Mouse (Mus musculus) midbrain, embryonic 13.5 days (tissue): ENCODE measurements around the gene Ccdc126. TPM values are rescaled to one million over a fixed set of nuclear protein-coding genes. Genes with fewer than 3 reads are reported as not detected.
"Not testable (repeated sequence)": the region's sequence is repeated elsewhere in the genome, so short reads cannot be mapped to it uniquely, and the experiment has no call there.

Source experiments
- ATAC-seq: fragments of 200-750 bp; cut with Nextera tagmentation; 2 replicates; pipeline ENCODE4 v1.8.0; 2017; ENCODE audit warnings: mild to moderate bottlenecking, moderate TSS enrichment, moderate library complexity
- H3K27ac ChIP-seq: fragments of 300-500 bp; sonication (generic); 2 replicates; pipeline ENCODE4 v1.5.1; 2015; ENCODE audit warnings: inconsistent platforms, mild to moderate bottlenecking, moderate library complexity
- H3K27me3 ChIP-seq: fragments of 300-500 bp; sonication (generic); 2 replicates; pipeline ENCODE4 v1.6.1; 2015; ENCODE audit warnings: mild to moderate bottlenecking, inconsistent platforms
- H3K36me3 ChIP-seq: fragments of 300-500 bp; sonication (generic); 2 replicates; pipeline ENCODE4 v1.6.1; 2015; ENCODE audit warnings: mild to moderate bottlenecking, inconsistent platforms
- H3K4me1 ChIP-seq: fragments of 300-500 bp; sonication (generic); replicated peaks from 2 replicates; pipeline ENCODE4 v1.6.1; 2015; ENCODE audit warnings: inconsistent platforms
- H3K4me2 ChIP-seq: fragments of 300-500 bp; sonication (generic); replicated peaks from 2 replicates; pipeline ENCODE4 v1.6.1; 2015; ENCODE audit warnings: moderate library complexity, mild to moderate bottlenecking, inconsistent platforms
- H3K4me3 ChIP-seq: fragments of 300-500 bp; sonication (generic); replicated peaks from 2 replicates; pipeline ENCODE4 v1.5.1; 2015; ENCODE audit warnings: mild to moderate bottlenecking, inconsistent platforms
- H3K9ac ChIP-seq: fragments of 300-500 bp; sonication (generic); replicated peaks from 2 replicates; pipeline ENCODE4 v1.6.1; 2015; ENCODE audit warnings: mild to moderate bottlenecking, inconsistent platforms
- H3K9me3 ChIP-seq: fragments of 300-500 bp; sonication (generic); 2 replicates; pipeline ENCODE4 v1.6.1; 2016; ENCODE audit warnings: mild to moderate bottlenecking, inconsistent platforms
- WGBS: fragments of 180-500 bp; shearing (Covaris S2); methylation state at CpG from one replicate; pipeline ENCODE4 v1.1.7; 2015; 5-methylcytosine and 5-hydroxymethylcytosine counted together
- polyA plus RNA-seq: library from polyadenylated mRNA; unstranded; fragments of >200 nt; fragmentation: Nextera tagmentation; extraction: Ambion mirVana; gene quantifications from 2 replicates; pipeline ENCODE4 v1.2.1, GENCODE M21; 2015

Ccdc126 gene
- polyA plus RNA-seq: 7.3 and 8.3 TPM in 2 replicates

- H3K4me1 ChIP-seq: peaks cover 10% of the 10 kb centered on the region
- peak; percentile 99 for ATAC-seq
- H3K4me3 ChIP-seq: peak within 1 kb of the TSS; percentile 70
- under 1% methylated on average over 47 of the region's 47 CpGs for WGBS
- no peaks in the 10 kb centered on the region for H3K27me3 ChIP-seq
- H3K9ac ChIP-seq: peak within 1 kb of the TSS; percentile 80
- no peaks in the 10 kb centered on the region for H3K36me3 ChIP-seq
- H3K4me2 ChIP-seq: peak within 1 kb of the TSS; percentile 66
- no peaks in the 10 kb centered on the region for H3K9me3 ChIP-seq
- peak within 1 kb of the TSS; percentile 91 for H3K27ac ChIP-seq
Measured at GRCm38 (mm10) chr6:49318966-49319594, at the start of gene Ccdc126. TSS of gene Ccdc126 (plus strand) at chr6:49319274.

- Histone ChIP-seq H3K27me3 (no peaks in the 10 kb centered on the region), H3K27ac (no peak overlapping the region), H3K9me3 (no peaks in the 10 kb centered on the region), H3K4me3 (no peak overlapping the region), H3K36me3 (no peaks in the 10 kb centered on the region), H3K4me1 (peaks cover 12% of the 10 kb centered on the region; the same call in 1 of the 2 replicates), H3K4me2 (no peak overlapping the region), H3K9ac (no peak overlapping the region)
- no peak for ATAC-seq
- WGBS: 52% methylated on average over 11 of the region's 11 CpGs
Measured at GRCm38 (mm10) chr6:49269923-49270322, 49.2 kb upstream of the Ccdc126 start.

- WGBS: 84% methylated on average over 6 of the region's 6 CpGs
- H3K4me2 ChIP-seq: no peak overlapping the region
- H3K27me3 ChIP-seq: no peaks in the 10 kb centered on the region
- no peak for ATAC-seq
- H3K9ac ChIP-seq: no peak overlapping the region
- no peaks in the 10 kb centered on the region for H3K36me3 ChIP-seq
- no peaks in the 10 kb centered on the region for H3K9me3 ChIP-seq
- no peak overlapping the region for H3K27ac ChIP-seq
- peaks cover 12% of the 10 kb centered on the region; the same call in 1 of the 2 replicates for H3K4me1 ChIP-seq
- no peak overlapping the region for H3K4me3 ChIP-seq
Measured at GRCm38 (mm10) chr6:49271815-49272214, 47.3 kb upstream of the Ccdc126 start.

GRCm38 (mm10) chr6:49272863-49273262 is 46.2 kb upstream of the Ccdc126 start:
- no peak for ATAC-seq

GRCm38 (mm10) chr6:49273934-49274333 is 45.1 kb upstream of the Ccdc126 start:
- H3K27me3 ChIP-seq: no peaks in the 10 kb centered on the region
- H3K9me3 ChIP-seq: no peaks in the 10 kb centered on the region
- no peak overlapping the region for H3K9ac ChIP-seq
- H3K4me1 ChIP-seq: peaks cover 12% of the 10 kb centered on the region; the same call in 1 of the 2 replicates
- H3K4me2 ChIP-seq: no peak overlapping the region
- H3K36me3 ChIP-seq: no peaks in the 10 kb centered on the region
- H3K4me3 ChIP-seq: no peak overlapping the region
- ATAC-seq: no peak
- H3K27ac ChIP-seq: no peak overlapping the region
- WGBS: 23% methylated on average over 4 of the region's 4 CpGs

More at GRCm38 (mm10) chr6:49272863-49273262, 46.2 kb upstream of the Ccdc126 start:
- H3K4me2 ChIP-seq: no peak overlapping the region
- H3K27ac ChIP-seq: no peak overlapping the region
- no peaks in the 10 kb centered on the region for H3K9me3 ChIP-seq
- H3K4me1 ChIP-seq: peaks cover 12% of the 10 kb centered on the region; the same call in 1 of the 2 replicates
- H3K9ac ChIP-seq: no peak overlapping the region
- no peaks in the 10 kb centered on the region for H3K36me3 ChIP-seq
- H3K4me3 ChIP-seq: no peak overlapping the region
- no peaks in the 10 kb centered on the region for H3K27me3 ChIP-seq
- 92% methylated on average over 2 of the region's 2 CpGs for WGBS

GRCm38 (mm10) chr6:49274416-49275091 is 44.5 kb upstream of the Ccdc126 start:
- no peak overlapping the region for H3K4me3 ChIP-seq

GRCm38 (mm10) chr6:49275296-49275695 is 43.8 kb upstream of the Ccdc126 start:
- Histone ChIP-seq H3K27ac (no peak overlapping the region), H3K4me1 (peaks cover 9% of the 10 kb centered on the region; the same call in 1 of the 2 replicates), H3K36me3 (no peaks in the 10 kb centered on the region), H3K27me3 (no peaks in the 10 kb centered on the region), H3K4me3 (no peak overlapping the region), H3K9me3 (no peaks in the 10 kb centered on the region), H3K4me2 (no peak overlapping the region), H3K9ac (no peak overlapping the region)
- WGBS: 93% methylated on average over 7 of the region's 7 CpGs
- no peak for ATAC-seq

More at GRCm38 (mm10) chr6:49274416-49275091, 44.5 kb upstream of the Ccdc126 start:
- H3K9me3 ChIP-seq: no peaks in the 10 kb centered on the region
- H3K4me1 ChIP-seq: peaks cover 12% of the 10 kb centered on the region; the same call in 1 of the 2 replicates
- WGBS: 46% methylated on average over 8 of the region's 9 CpGs
- no peak overlapping the region for H3K9ac ChIP-seq
- H3K27ac ChIP-seq: no peak overlapping the region
- H3K4me2 ChIP-seq: no peak overlapping the region
- no peaks in the 10 kb centered on the region for H3K27me3 ChIP-seq
- no peaks in the 10 kb centered on the region for H3K36me3 ChIP-seq
- no peak for ATAC-seq

GRCm38 (mm10) chr6:49280942-49281341 is 38.1 kb upstream of the Ccdc126 start:
- Histone ChIP-seq H3K4me3 (no peak overlapping the region), H3K27me3 (no peaks in the 10 kb centered on the region), H3K9me3 (no peaks in the 10 kb centered on the region), H3K4me1 (no peaks in the 10 kb centered on the region), H3K27ac (no peak overlapping the region), H3K4me2 (no peak overlapping the region), H3K36me3 (no peaks in the 10 kb centered on the region), H3K9ac (no peak overlapping the region)
- ATAC-seq: no peak
- 19% methylated on average over 1 of the region's 1 CpGs for WGBS

- Histone ChIP-seq H3K36me3 (no peaks in the 10 kb centered on the region), H3K27ac (no peak overlapping the region), H3K4me1 (no peaks in the 10 kb centered on the region), H3K27me3 (no peaks in the 10 kb centered on the region), H3K9ac (no peak overlapping the region), H3K4me2 (no peak overlapping the region), H3K9me3 (no peaks in the 10 kb centered on the region), H3K4me3 (no peak overlapping the region)
- ATAC-seq: no peak
- 100% methylated on average over 1 of the region's 1 CpGs for whole genome bisulfite sequencing
Measured at GRCm38 (mm10) chr6:49282122-49282521, 37.0 kb upstream of the Ccdc126 start.

- Histone ChIP-seq H3K4me1 (no peaks in the 10 kb centered on the region), H3K36me3 (no peaks in the 10 kb centered on the region), H3K27me3 (no peaks in the 10 kb centered on the region), H3K4me2 (no peak overlapping the region), H3K27ac (no peak overlapping the region), H3K9ac (no peak overlapping the region), H3K4me3 (no peak overlapping the region), H3K9me3 (no peaks in the 10 kb centered on the region)
- ATAC-seq: no peak
Measured at GRCm38 (mm10) chr6:49298286-49298685, 20.8 kb upstream of the Ccdc126 start.

- not testable (repeated sequence) for H3K9ac ChIP-seq, H3K27me3 ChIP-seq, H3K4me2 ChIP-seq, H3K27ac ChIP-seq, ATAC-seq, H3K9me3 ChIP-seq, H3K4me3 ChIP-seq, H3K4me1 ChIP-seq, H3K36me3 ChIP-seq
- 44% methylated on average over 3 of the region's 3 CpGs for WGBS
Measured at GRCm38 (mm10) chr6:49314821-49315220, 4.3 kb upstream of the Ccdc126 start.

GRCm38 (mm10) chr6:49319595-49320315 is 681 bp downstream of the Ccdc126 start:
- Histone ChIP-seq H3K36me3 (no peaks in the 10 kb centered on the region), H3K4me3 (peak overlapping the region; percentile 70), H3K4me1 (peaks cover 10% of the 10 kb centered on the region), H3K4me2 (peak overlapping the region; percentile 66), H3K9me3 (no peaks in the 10 kb centered on the region), H3K27me3 (no peaks in the 10 kb centered on the region), H3K27ac (peak overlapping the region; percentile 91), H3K9ac (peak overlapping the region; percentile 80)
- no peak for ATAC-seq
- 12% methylated on average over 13 of the region's 13 CpGs for WGBS
